Mouse (Mus musculus) heart, adult 2 months (tissue): ENCODE data around the gene Klhdc7b. TPM values are rescaled to one million over a fixed set of nuclear protein-coding genes. Genes with fewer than 3 reads are reported as not detected.

Source experiments
- DNase-seq, 2 experiments: peaks; one replicate each; pipeline ENCODE4 v3.0.0; 2021
- H3K27ac ChIP-seq: fragments of 200-600 bp; 2 replicates; pipeline ENCODE4 v1.8.1; 2022
- H3K27me3 ChIP-seq: fragments of 200-500 bp; 2 replicates; pipeline ENCODE4 v1.6.1; 2012; ENCODE audit warnings: mild to moderate bottlenecking, low read length, inconsistent platforms, mixed read lengths; ENCODE audit not compliant: control insufficient read depth, insufficient read depth
- H3K36me3 ChIP-seq: fragments of 200-500 bp; 2 replicates; pipeline ENCODE4 v1.6.1; 2012; ENCODE audit warnings: low read length, inconsistent platforms; ENCODE audit not compliant: control insufficient read depth, insufficient read depth
- H3K4me1 ChIP-seq: fragments of 200-500 bp; 2 replicates; pipeline ENCODE4 v1.6.1; 2011; ENCODE audit warnings: low read length; ENCODE audit not compliant: control insufficient read depth, insufficient read depth
- H3K4me3 ChIP-seq: fragments of 200-600 bp; 2 replicates; pipeline ENCODE4 v1.8.1; 2022
- H3K79me2 ChIP-seq: fragments of 200-500 bp; replicated peaks from 2 replicates; pipeline ENCODE4 v1.6.1; 2012; ENCODE audit warnings: mild to moderate bottlenecking, inconsistent platforms, low read length, moderate library complexity, mixed read lengths; ENCODE audit not compliant: control insufficient read depth, insufficient read depth
- H3K9ac ChIP-seq: fragments of 200-500 bp; 2 replicates; pipeline ENCODE4 v1.6.1; 2012; ENCODE audit warnings: low read depth, mild to moderate bottlenecking, control low read depth, inconsistent platforms, low read length, mixed read lengths
- CTCF ChIP-seq: fragments of 200-600 bp; IDR thresholded peaks from 2 replicates; pipeline ENCODE4 v1.8.1; 2022; ENCODE audit warnings: antibody characterized with exemption, mild to moderate bottlenecking, moderate library complexity
- EP300 ChIP-seq: fragments of 200-500 bp; IDR thresholded peaks from 2 replicates; pipeline ENCODE4 v1.6.1; 2011; ENCODE audit warnings: low read depth, low read length, control low read depth; ENCODE audit not compliant: insufficient read depth
- POLR2A ChIP-seq: fragments of 200-500 bp; IDR thresholded peaks from 2 replicates; pipeline ENCODE4 v1.6.1; 2011; ENCODE audit warnings: mild to moderate bottlenecking, low read depth, low read length, control low read depth; ENCODE audit not compliant: insufficient read depth
- WGBS: fragments of 180-500 bp; shearing (Covaris S2); methylation state at CpG from one replicate; pipeline ENCODE4 v1.1.7; 2018; 5-methylcytosine and 5-hydroxymethylcytosine counted together
- intact Hi-C: fragments of 180-260 bp; cut with DNase I; formaldehyde crosslinking; loops from one replicate; pipeline ENCODE4 v1.15.1; 2025
- polyA plus RNA-seq: library from polyadenylated mRNA; depleted of rRNA; stranded (reverse); fragments of >200 nt; gene quantifications from 2 replicates; pipeline ENCODE4 v1.2.3, GENCODE M21; 2012
- total RNA-seq, 2 experiments: library from RNA; stranded (reverse); gene quantifications; 2 replicates each; pipeline ENCODE4 v1.2.3; 2021

The Klhdc7b gene
- total and polyA plus RNA-seq, 3 experiments: not detected

DNA sequence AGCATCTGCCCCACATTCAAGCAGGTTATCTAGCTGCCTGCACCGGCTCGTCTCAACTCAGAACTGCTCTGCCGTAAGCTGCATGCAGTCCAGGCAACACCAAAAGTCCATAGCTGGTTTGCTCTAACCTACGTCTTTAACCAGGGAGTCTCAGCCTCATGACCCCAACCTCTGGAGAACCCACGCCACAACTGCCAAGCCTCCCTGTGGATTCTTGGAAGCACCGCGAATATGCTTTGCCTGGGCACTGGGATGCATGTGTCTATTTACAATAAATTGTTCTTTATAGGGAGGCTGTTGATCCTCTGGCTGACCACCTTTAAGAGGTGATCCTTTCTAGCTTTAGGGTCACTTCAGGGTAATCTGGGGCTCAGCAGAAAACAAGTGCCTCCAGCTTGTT lies 12.2 kb upstream of the Klhdc7b start:
- DNase-seq: peak in 1 of 2 experiments; percentile 23
- Histone ChIP-seq H3K4me3 (no peak overlapping the region), H3K4me1 (peaks cover 7% of the 10 kb centered on the region), H3K79me2 (no peaks in the 10 kb centered on the region), H3K36me3 (no peaks in the 10 kb centered on the region), H3K27ac (peak overlapping the region; percentile 7; the same call in 1 of the 2 replicates), H3K27me3 (0 out of 2 replicates have a peak, but pooled peaks cover 1% of the 10 kb centered on the region), H3K9ac (peak overlapping the region; percentile 73)
- 80% methylated on average over 7 of the region's 7 CpGs for WGBS
- TF ChIP-seq POLR2A (no peak), EP300 (no peak)
- intact Hi-C loops: loop anchor here (2.0 to 10.0 kb wide), 2 partner anchors 18 to 228 kb away; partner anchors contain the start of genes Lmf2, Mapk11, Mapk12 and Ncaph2

DNA sequence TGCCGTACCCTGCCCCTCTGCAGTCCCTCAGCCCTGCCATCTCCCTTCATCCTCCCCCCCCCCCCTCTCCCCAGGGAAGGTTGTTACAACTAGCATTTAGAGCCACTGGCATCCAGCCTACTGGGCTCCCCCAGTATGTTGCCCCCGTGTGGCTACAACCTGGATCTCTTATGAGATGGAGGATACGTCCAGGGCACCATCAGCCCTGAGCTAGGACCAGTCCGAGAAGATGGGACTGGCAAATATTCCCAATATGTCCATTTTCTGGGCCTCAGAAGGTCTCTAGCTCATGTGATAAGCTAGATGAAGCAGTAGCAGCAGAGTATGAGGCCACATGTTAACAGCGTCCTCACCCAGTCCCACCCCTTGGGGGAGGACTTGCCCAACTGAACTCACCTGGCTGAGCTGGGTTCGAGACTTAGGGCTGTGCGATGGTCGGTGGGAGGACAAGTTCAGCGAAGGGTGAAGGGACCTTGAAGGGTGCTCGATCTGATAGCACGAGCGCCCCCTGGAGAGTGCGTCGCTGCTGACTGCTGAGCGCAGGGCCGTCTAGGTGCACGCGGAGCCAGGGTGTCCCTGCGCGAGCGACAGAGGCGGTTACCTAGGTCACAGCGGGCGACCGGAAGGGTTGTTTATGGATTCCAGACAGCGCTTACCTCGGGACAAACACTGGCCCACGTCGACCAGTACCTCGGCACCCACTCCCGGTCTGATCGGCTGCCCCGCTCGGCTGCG lies 11.5 kb upstream of the Klhdc7b start:
- Histone ChIP-seq H3K9ac (peak overlapping the region; percentile 73), H3K27ac (peak overlapping the region; percentile 99), H3K79me2 (no peaks in the 10 kb centered on the region), H3K4me1 (peaks cover 7% of the 10 kb centered on the region), H3K27me3 (0 out of 2 replicates have a peak, but pooled peaks cover 2% of the 10 kb centered on the region), H3K4me3 (peak overlapping the region; percentile 63), H3K36me3 (no peaks in the 10 kb centered on the region)
- intact Hi-C loops: loop anchor here (2.0 to 10.0 kb wide), 2 partner anchors 18 to 228 kb away; partner anchors contain the start of genes Lmf2, Mapk11, Mapk12 and Ncaph2
- WGBS: 2% methylated on average over 35 of the region's 35 CpGs
- DNase-seq: peak; percentile 89
- TF ChIP-seq EP300: no peak
- TF ChIP-seq CTCF: peak; percentile 78
- no peak for TF ChIP-seq POLR2A

DNA sequence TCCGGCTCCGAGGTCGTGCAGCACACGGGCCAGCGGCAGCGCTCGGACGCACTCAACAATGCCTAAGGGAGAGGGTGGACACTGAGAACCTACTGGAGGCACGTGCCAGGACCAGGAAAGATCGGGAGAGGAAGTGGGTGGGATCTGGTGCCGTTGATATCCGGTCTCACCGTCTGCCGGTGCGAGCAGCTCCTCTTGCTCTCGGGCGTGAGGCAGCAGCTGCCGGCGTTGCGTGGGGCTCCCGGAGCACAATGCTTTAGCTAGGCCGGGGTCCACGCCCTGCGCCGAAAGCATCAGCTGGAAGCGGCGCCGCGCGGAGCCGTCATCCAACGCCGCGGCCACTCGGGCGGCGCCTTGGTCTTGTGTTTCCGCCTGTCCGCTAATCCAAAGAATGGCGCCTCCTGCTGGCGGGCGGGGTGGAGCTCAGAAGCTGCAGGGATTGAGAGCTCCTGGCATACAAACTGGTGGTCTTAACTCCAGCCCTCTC lies 10.9 kb upstream of the Klhdc7b start, which contains the start of gene Sco2:
Gene Sco2 (minus strand): TSS at position 85 of the 487 bp plus-strand sequence.
- Histone ChIP-seq H3K4me3 (peak within 1 kb of the TSS; percentile 63), H3K79me2 (no peaks in the 10 kb centered on the region), H3K36me3 (no peaks in the 10 kb centered on the region), H3K9ac (peak within 1 kb of the TSS; percentile 73), H3K4me1 (peaks cover 7% of the 10 kb centered on the region), H3K27ac (peak within 1 kb of the TSS; percentile 99), H3K27me3 (0 out of 2 replicates have a peak, but pooled peaks cover 2% of the 10 kb centered on the region)
- under 1% methylated on average over 42 of the region's 42 CpGs for WGBS
- peak; percentile 92 to 95 for DNase-seq
- intact Hi-C loops: loop anchor here (2.0 to 10.0 kb wide), 4 partner anchors 19 to 229 kb away; partner anchors contain the start of genes C730034F03Rik, Chkb, Gm44502 and Lmf2
- peak; percentile 85 for TF ChIP-seq POLR2A
- peak; percentile 17; the same call in 1 of the 2 replicates for TF ChIP-seq EP300
- peak; percentile 93 for TF ChIP-seq CTCF

DNA sequence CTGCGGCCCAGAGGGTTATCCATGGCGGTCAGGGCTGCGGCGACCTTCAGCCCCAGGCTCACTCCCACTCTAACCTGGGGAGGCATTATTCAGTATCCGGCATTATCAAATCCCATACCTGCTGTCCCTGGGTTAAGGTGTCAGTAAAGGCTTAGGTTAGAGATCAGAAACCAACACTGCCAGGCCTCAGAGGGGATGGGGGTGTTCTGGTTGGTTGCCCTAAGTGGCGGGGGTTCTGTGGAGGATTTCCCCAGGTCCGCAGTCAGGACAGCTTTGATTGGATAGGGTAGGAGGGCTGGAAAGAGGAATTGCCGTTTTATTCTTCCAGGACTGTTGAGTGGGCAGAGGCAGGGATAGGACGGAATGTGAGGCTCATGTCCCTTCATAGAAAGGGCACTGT lies 10.4 kb upstream of the Klhdc7b start:
- Histone ChIP-seq H3K27me3 (0 out of 2 replicates have a peak, but pooled peaks cover 2% of the 10 kb centered on the region), H3K4me3 (peak overlapping the region; percentile 63), H3K9ac (peak overlapping the region; percentile 59), H3K79me2 (no peaks in the 10 kb centered on the region), H3K27ac (peak overlapping the region; percentile 99), H3K4me1 (peaks cover 7% of the 10 kb centered on the region), H3K36me3 (no peaks in the 10 kb centered on the region)
- intact Hi-C loops: loop anchor here (2.0 to 10.0 kb wide), 3 partner anchors 54 to 230 kb away; partner anchors contain the start of genes C730034F03Rik, Chkb, Gm44502 and Mapk11
- no peak for DNase-seq
- WGBS: 44% methylated on average over 9 of the region's 9 CpGs
- TF ChIP-seq POLR2A: no peak
- TF ChIP-seq CTCF: no peak; the same call in 1 of the 2 replicates
- no peak for TF ChIP-seq EP300

DNA sequence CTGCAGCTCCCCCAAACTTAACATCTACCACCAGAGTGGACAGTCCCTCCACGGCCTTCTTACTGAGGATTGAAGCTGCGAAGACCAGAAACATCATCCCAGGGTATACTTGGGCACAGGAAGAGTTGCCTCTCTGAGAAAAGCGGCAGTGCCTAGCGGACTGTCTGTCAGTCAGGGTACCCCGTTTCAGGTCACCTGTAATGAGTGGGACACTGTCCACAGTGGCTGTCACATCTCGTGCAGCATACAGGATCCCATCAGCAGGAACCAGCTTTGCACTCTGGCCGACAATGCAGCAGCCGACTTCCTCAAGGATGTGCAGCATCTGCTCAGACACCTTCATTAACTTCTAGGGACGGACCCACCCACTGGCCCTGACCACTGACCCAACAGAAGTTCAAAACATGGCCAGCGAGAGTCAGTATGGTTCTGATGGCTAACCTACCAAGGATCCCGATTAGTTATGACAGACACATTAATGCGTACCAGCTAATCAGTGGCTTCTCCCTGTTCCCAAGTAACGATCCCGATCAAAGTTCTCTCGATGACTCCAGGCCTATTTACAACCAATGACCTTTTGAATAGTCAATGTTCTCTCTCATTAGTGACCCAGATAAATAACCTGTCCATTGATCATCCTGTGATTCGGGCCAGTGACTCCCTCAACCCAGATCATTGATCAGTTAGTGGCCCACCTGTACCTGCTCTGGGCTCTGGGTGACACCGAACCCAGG lies 9.7 kb upstream of the Klhdc7b start:
- Histone ChIP-seq H3K4me1 (peaks cover 7% of the 10 kb centered on the region), H3K4me3 (no peak overlapping the region), H3K79me2 (no peaks in the 10 kb centered on the region), H3K27me3 (0 out of 2 replicates have a peak, but pooled peaks cover 2% of the 10 kb centered on the region), H3K27ac (no peak overlapping the region; the same call in 1 of the 2 replicates), H3K9ac (no peak overlapping the region), H3K36me3 (no peaks in the 10 kb centered on the region)
- no peak for DNase-seq
- intact Hi-C loops: loop anchor here (2.0 to 10.0 kb wide), 3 partner anchors 54 to 230 kb away; partner anchors contain the start of genes C730034F03Rik, Chkb, Gm44502 and Mapk11
- TF ChIP-seq CTCF (no peak), POLR2A (no peak), EP300 (no peak)
- WGBS: 88% methylated on average over 17 of the region's 17 CpGs
